Mouse (Mus musculus): ENCODE data around the gene 4933402N22Rik.
"Not testable (repeated sequence)": the region's sequence is repeated elsewhere in the genome, so short reads cannot be mapped to it uniquely, and the experiment has no call there.

The 4933402N22Rik gene

GRCm38 (mm10) chr5:11917743-11918142, at the start of gene 4933402N22Rik:
TSS of gene 4933402N22Rik (plus strand) at chr5:11918043.
- in situ Hi-C loops (cut with MseI, MboI): not testable (repeated sequence)

GRCm38 (mm10) chr5:11923790-11924189, 5.9 kb downstream of the 4933402N22Rik start:
- in situ Hi-C loops (cut with MseI, MboI): not testable (repeated sequence)
